Mouse (Mus musculus) thymus, postnatal 36 days (tissue): ENCODE results near the gene Prrg2.

ENCODE experiments used
- DNase-seq, 2 experiments: peaks; one replicate each; pipeline ENCODE4 v3.0.0; 2022; ENCODE audit warnings: mixed read lengths in 2 of 2

Gene Prrg2

GRCm38 (mm10) chr7:45006503-45006902, 56.0 kb downstream of the Prrg2 start:
- no peak for DNase-seq

- DNase-seq, result no peak
These were observed 57.0 kb downstream of the Prrg2 start for GRCm38 (mm10) chr7:45005321-45005992.

- no peak for DNase-seq
These were observed 57.9 kb downstream of the Prrg2 start for GRCm38 (mm10) chr7:45004546-45004945.
